1 mouse cellular context compared by ENCODE assay signal in genomic region chr4:129600233-129601158, GRCm38 (mm10).
TF ChIP-seq lines count a peak whose summit lies in the region.

Eif3i (minus strand) TSS chr4:129600648.
Tmem234 (plus strand) TSS chr4:129600668.

TF ChIP-seq in MEL, 35 proteins besides CTCF, POLR2A, EP300 and RAD21 (continued from another document):
- TF ChIP-seq RCOR1 (IDR thresholded peaks at IDR 0.05; ENCODE audit: low read depth, low read length) (0 out of 2 replicates have a peak, but pooled peaks have one; percentile 33), TCF12 (IDR thresholded peaks at IDR 0.05; ENCODE audit: low read depth, low read length) (peak; percentile 70), NELFE (IDR thresholded peaks at IDR 0.05; ENCODE audit: low read depth, low read length) (peak; percentile 94), MAX (IDR thresholded peaks at IDR 0.05; ENCODE audit: low read length) (peak; percentile 80), MAZ (IDR thresholded peaks at IDR 0.05; ENCODE audit: low read depth, low read length) (peak; percentile 79; the same call in 1 of the 2 replicates), TBP (IDR thresholded peaks at IDR 0.05; ENCODE audit: low read depth, low read length) (peak; percentile 84), SIN3A (IDR thresholded peaks at IDR 0.05; ENCODE audit: low read length) (peak; percentile 94), E2F4 (IDR thresholded peaks at IDR 0.05; ENCODE audit: borderline replicate concordance, low read depth, low read length) (0 out of 2 replicates have a peak, but pooled peaks have one; percentile 27), GABPA (IDR thresholded peaks at IDR 0.05; ENCODE audit: low read depth, low read length) (no peak), POLR2AphosphoS5 (IDR thresholded peaks at IDR 0.05; ENCODE audit: borderline replicate concordance, low read depth, low read length) (no peak), CHD1 (IDR thresholded peaks at IDR 0.05; ENCODE audit: low read depth, low read length) (no peak)
